Mouse (Mus musculus): ENCODE measurements around the gene Litaf. TPM values are rescaled to one million over a fixed set of nuclear protein-coding genes. Genes with fewer than 3 reads are reported as not detected.
"Not testable (repeated sequence)": the region's sequence is repeated elsewhere in the genome, so short reads cannot be mapped to it uniquely, and the experiment has no call there.

Litaf gene
- polyA plus RNA-seq, 1 experiment = 102 TPM

GRCm38 (mm10) chr16:10968299-10968698 lies 97.7 kb downstream of the Litaf start:
- Histone ChIP-seq H3K9me3 (replicated peaks; ENCODE audit: control insufficient read depth, insufficient read depth, low read length, poor library complexity, severe bottlenecking) (no peaks in the 10 kb centered on the region), H3K36me3 (ENCODE audit: control insufficient read depth, insufficient read depth, low read length, poor library complexity, severe bottlenecking) (peaks cover 5% of the 10 kb centered on the region; the same call in 1 of the 2 replicates), H3K27ac (ENCODE audit: insufficient read depth, low read length) (no peak overlapping the region), H3K4me3 (ENCODE audit: low read depth, low read length) (no peak overlapping the region), H3K4me1 (ENCODE audit: control insufficient read depth, insufficient read depth, low read length) (no peaks in the 10 kb centered on the region), H3K9ac (ENCODE audit: low read depth, poor library complexity, severe bottlenecking) (no peak overlapping the region), H3K27me3 (ENCODE audit: control insufficient read depth, insufficient read depth, low read length, poor library complexity, severe bottlenecking) (no peaks in the 10 kb centered on the region)
- no peak for TF ChIP-seq POLR2A (IDR thresholded peaks at IDR 0.05; ENCODE audit: insufficient read depth, low read length)
- no peak for TF ChIP-seq EP300 (IDR thresholded peaks at IDR 0.05; ENCODE audit: insufficient read depth, low read depth, low read length)
- no peak for TF ChIP-seq CTCF (IDR thresholded peaks at IDR 0.05; ENCODE audit: low read depth, low read length)

GRCm38 (mm10) chr16:10967756-10968155 lies 98.2 kb downstream of the Litaf start:
- Histone ChIP-seq H3K9me3 (replicated peaks; ENCODE audit: control insufficient read depth, insufficient read depth, low read length, poor library complexity, severe bottlenecking) (no peaks in the 10 kb centered on the region), H3K27ac (ENCODE audit: insufficient read depth, low read length) (no peak overlapping the region), H3K9ac (ENCODE audit: low read depth, poor library complexity, severe bottlenecking) (no peak overlapping the region), H3K4me1 (ENCODE audit: control insufficient read depth, insufficient read depth, low read length) (no peaks in the 10 kb centered on the region), H3K36me3 (ENCODE audit: control insufficient read depth, insufficient read depth, low read length, poor library complexity, severe bottlenecking) (peaks cover 5% of the 10 kb centered on the region; the same call in 1 of the 2 replicates), H3K4me3 (ENCODE audit: low read depth, low read length) (no peak overlapping the region), H3K27me3 (ENCODE audit: control insufficient read depth, insufficient read depth, low read length, poor library complexity, severe bottlenecking) (no peaks in the 10 kb centered on the region)
- TF ChIP-seq POLR2A (IDR thresholded peaks at IDR 0.05; ENCODE audit: insufficient read depth, low read length) (no peak), EP300 (IDR thresholded peaks at IDR 0.05; ENCODE audit: insufficient read depth, low read depth, low read length) (no peak), CTCF (IDR thresholded peaks at IDR 0.05; ENCODE audit: low read depth, low read length) (no peak)

- H3K4me1 ChIP-seq (ENCODE audit: control insufficient read depth, insufficient read depth, low read length) = no peaks in the 10 kb centered on the region
- H3K27ac ChIP-seq (ENCODE audit: insufficient read depth, low read length) = no peak overlapping the region
- H3K9me3 ChIP-seq (replicated peaks; ENCODE audit: control insufficient read depth, insufficient read depth, low read length, poor library complexity, severe bottlenecking) = no peaks in the 10 kb centered on the region
- no peak for TF ChIP-seq CTCF (IDR thresholded peaks at IDR 0.05; ENCODE audit: low read depth, low read length)
- no peak for TF ChIP-seq EP300 (IDR thresholded peaks at IDR 0.05; ENCODE audit: insufficient read depth, low read depth, low read length)
- TF ChIP-seq POLR2A (IDR thresholded peaks at IDR 0.05; ENCODE audit: insufficient read depth, low read length) = no peak
- no peak overlapping the region for H3K9ac ChIP-seq (ENCODE audit: low read depth, poor library complexity, severe bottlenecking)
- H3K36me3 ChIP-seq (ENCODE audit: control insufficient read depth, insufficient read depth, low read length, poor library complexity, severe bottlenecking) = peaks cover 5% of the 10 kb centered on the region; the same call in 1 of the 2 replicates
- H3K27me3 ChIP-seq (ENCODE audit: control insufficient read depth, insufficient read depth, low read length, poor library complexity, severe bottlenecking) = no peaks in the 10 kb centered on the region
- H3K4me3 ChIP-seq (ENCODE audit: low read depth, low read length) = no peak overlapping the region
Measured at GRCm38 (mm10) chr16:10967013-10967412, 98.9 kb downstream of the Litaf start.

- peaks cover 10% of the 10 kb centered on the region for H3K36me3 ChIP-seq (ENCODE audit: control insufficient read depth, insufficient read depth, low read length, poor library complexity, severe bottlenecking)
Measured at GRCm38 (mm10) chr16:10965034-10965433, 100.9 kb downstream of the Litaf start.

GRCm38 (mm10) chr16:10960916-10961315 lies 105.0 kb downstream of the Litaf start:
- H3K27me3 ChIP-seq (ENCODE audit: control insufficient read depth, insufficient read depth, low read length, poor library complexity, severe bottlenecking) = no peaks in the 10 kb centered on the region
- no peak overlapping the region for H3K9ac ChIP-seq (ENCODE audit: low read depth, poor library complexity, severe bottlenecking)
- peaks cover 12% of the 10 kb centered on the region for H3K36me3 ChIP-seq (ENCODE audit: control insufficient read depth, insufficient read depth, low read length, poor library complexity, severe bottlenecking)
- peaks cover 7% of the 10 kb centered on the region for H3K4me1 ChIP-seq (ENCODE audit: control insufficient read depth, insufficient read depth, low read length)
- no peak for TF ChIP-seq CTCF (IDR thresholded peaks at IDR 0.05; ENCODE audit: low read depth, low read length)
- TF ChIP-seq POLR2A (IDR thresholded peaks at IDR 0.05; ENCODE audit: insufficient read depth, low read length) = no peak
- TF ChIP-seq EP300 (IDR thresholded peaks at IDR 0.05; ENCODE audit: insufficient read depth, low read depth, low read length) = no peak
- H3K9me3 ChIP-seq (replicated peaks; ENCODE audit: control insufficient read depth, insufficient read depth, low read length, poor library complexity, severe bottlenecking) = no peaks in the 10 kb centered on the region
- H3K4me3 ChIP-seq (ENCODE audit: low read depth, low read length) = no peak overlapping the region
- H3K27ac ChIP-seq (ENCODE audit: insufficient read depth, low read length) = no peak overlapping the region

More at GRCm38 (mm10) chr16:10965034-10965433, 100.9 kb downstream of the Litaf start:
- no peaks in the 10 kb centered on the region for H3K27me3 ChIP-seq (ENCODE audit: control insufficient read depth, insufficient read depth, low read length, poor library complexity, severe bottlenecking)
- no peak overlapping the region for H3K4me3 ChIP-seq (ENCODE audit: low read depth, low read length)
- H3K27ac ChIP-seq (ENCODE audit: insufficient read depth, low read length) = no peak overlapping the region
- no peak overlapping the region for H3K9ac ChIP-seq (ENCODE audit: low read depth, poor library complexity, severe bottlenecking)
- H3K9me3 ChIP-seq (replicated peaks; ENCODE audit: control insufficient read depth, insufficient read depth, low read length, poor library complexity, severe bottlenecking) = no peaks in the 10 kb centered on the region
- TF ChIP-seq CTCF (IDR thresholded peaks at IDR 0.05; ENCODE audit: low read depth, low read length) (no peak), EP300 (IDR thresholded peaks at IDR 0.05; ENCODE audit: insufficient read depth, low read depth, low read length) (no peak), POLR2A (IDR thresholded peaks at IDR 0.05; ENCODE audit: insufficient read depth, low read length) (no peak)
- H3K4me1 ChIP-seq (ENCODE audit: control insufficient read depth, insufficient read depth, low read length) = no peaks in the 10 kb centered on the region

- H3K27me3 ChIP-seq (ENCODE audit: control insufficient read depth, insufficient read depth, low read length, poor library complexity, severe bottlenecking) = no peaks in the 10 kb centered on the region
- no peak overlapping the region for H3K9ac ChIP-seq (ENCODE audit: low read depth, poor library complexity, severe bottlenecking)
- H3K36me3 ChIP-seq (ENCODE audit: control insufficient read depth, insufficient read depth, low read length, poor library complexity, severe bottlenecking) = peaks cover 8% of the 10 kb centered on the region
- no peaks in the 10 kb centered on the region for H3K9me3 ChIP-seq (replicated peaks; ENCODE audit: control insufficient read depth, insufficient read depth, low read length, poor library complexity, severe bottlenecking)
- H3K4me3 ChIP-seq (ENCODE audit: low read depth, low read length) = no peak overlapping the region
- H3K4me1 ChIP-seq (ENCODE audit: control insufficient read depth, insufficient read depth, low read length) = peaks cover 7% of the 10 kb centered on the region
- TF ChIP-seq POLR2A (IDR thresholded peaks at IDR 0.05; ENCODE audit: insufficient read depth, low read length) (no peak), EP300 (IDR thresholded peaks at IDR 0.05; ENCODE audit: insufficient read depth, low read depth, low read length) (no peak), CTCF (IDR thresholded peaks at IDR 0.05; ENCODE audit: low read depth, low read length) (no peak)
- no peak overlapping the region for H3K27ac ChIP-seq (ENCODE audit: insufficient read depth, low read length)
Measured at GRCm38 (mm10) chr16:10958763-10959440, 107.1 kb downstream of the Litaf start.

- H3K4me1 ChIP-seq (ENCODE audit: control insufficient read depth, insufficient read depth, low read length); H3K27ac ChIP-seq (ENCODE audit: insufficient read depth, low read length); H3K36me3 ChIP-seq (ENCODE audit: control insufficient read depth, insufficient read depth, low read length, poor library complexity, severe bottlenecking); H3K9me3 ChIP-seq (replicated peaks; ENCODE audit: control insufficient read depth, insufficient read depth, low read length, poor library complexity, severe bottlenecking); H3K27me3 ChIP-seq (ENCODE audit: control insufficient read depth, insufficient read depth, low read length, poor library complexity, severe bottlenecking); H3K4me3 ChIP-seq (ENCODE audit: low read depth, low read length); H3K9ac ChIP-seq (ENCODE audit: low read depth, poor library complexity, severe bottlenecking): not testable (repeated sequence)
Measured at GRCm38 (mm10) chr16:10958307-10958706, 107.7 kb downstream of the Litaf start.
